In genomic region chr10:17613281-17613680, GRCm38 (mm10) we compare ENCODE assay signal across 11 mouse cellular contexts.
DNase-seq lines count a peak whose midpoint lies in the region; ATAC-seq lines count a peak whose summit lies in the region.
"Had no signal": no experiment of that assay in that cellular context is flagged by ENCODE, and none has a peak within 500 bp of the region (broad histone marks: within the 10 kb centered on the region; RNA-seq: fewer than 3 reads in every experiment).

No protein-coding gene starts in this region.

- peak; percentile 21 for DNase-seq in layer of hippocampus, adult 9-11 months
- DNase-seq in layer of hippocampus, adult 9-10 months (ENCODE audit: low spot score): no peak
- peak; percentile 75 for DNase-seq in adipocyte (ENCODE audit: low spot score)
- peak; percentile 65 for DNase-seq in kidney, adult 9 months
- no peak for DNase-seq in urinary bladder, postnatal 4 days (ENCODE audit: low spot score in 2 of 2)
- DNase-seq in testis, postnatal 10 days (ENCODE audit: low spot score): no peak
- DNase-seq: liver; right cerebral cortex, postnatal 14 days; thymus, postnatal 4 days had no signal

- peak; percentile 81 for ATAC-seq in monocyte, adult 5-6 weeks (replicated peaks; ENCODE audit: insufficient number of reproducible peaks, low FRiP score, low TSS enrichment, poor library complexity, severe bottlenecking)
- ATAC-seq: intestine, postnatal 0 days had no signal

Comparison
In these comparisons a context has a peak if more than half of its experiments do, and no peak if none do; other contexts are left out.
1. DNase-seq: peak in layer of hippocampus, adult 9-11 months (single experiment), adipocyte (single experiment) and kidney, adult 9 months (single experiment); none in layer of hippocampus, adult 9-10 months (single experiment), urinary bladder, postnatal 4 days (0 of 2) and testis, postnatal 10 days (single experiment).